Mouse (Mus musculus): ENCODE results near the gene Gpr19. TPM values are rescaled to one million over a fixed set of nuclear protein-coding genes. Genes with fewer than 3 reads are reported as not detected.
A peak's percentile ranks its signal among the peaks of the same experiment; 100 is the strongest.

The Gpr19 gene
- polyA plus RNA-seq, 1 experiment: 26.3 TPM

GRCm38 (mm10) chr6:134939781-134940180 lies 41.4 kb upstream of the Gpr19 start:
- Histone ChIP-seq H3K9ac (ENCODE audit: low read depth, poor library complexity, severe bottlenecking) (no peak overlapping the region), H3K27me3 (ENCODE audit: control insufficient read depth, insufficient read depth, low read length, poor library complexity, severe bottlenecking) (no peaks in the 10 kb centered on the region), H3K36me3 (ENCODE audit: control insufficient read depth, insufficient read depth, low read length, poor library complexity, severe bottlenecking) (no peaks in the 10 kb centered on the region), H3K27ac (ENCODE audit: insufficient read depth, low read length) (no peak overlapping the region), H3K9me3 (replicated peaks; ENCODE audit: control insufficient read depth, insufficient read depth, low read length, poor library complexity, severe bottlenecking) (no peaks in the 10 kb centered on the region), H3K4me1 (ENCODE audit: control insufficient read depth, insufficient read depth, low read length) (no peaks in the 10 kb centered on the region), H3K4me3 (ENCODE audit: low read depth, low read length) (no peak overlapping the region)
- TF ChIP-seq POLR2A (IDR thresholded peaks at IDR 0.05; ENCODE audit: insufficient read depth, low read length) (no peak), CTCF (IDR thresholded peaks at IDR 0.05; ENCODE audit: low read depth, low read length) (no peak), EP300 (IDR thresholded peaks at IDR 0.05; ENCODE audit: insufficient read depth, low read depth, low read length) (no peak)

DNA sequence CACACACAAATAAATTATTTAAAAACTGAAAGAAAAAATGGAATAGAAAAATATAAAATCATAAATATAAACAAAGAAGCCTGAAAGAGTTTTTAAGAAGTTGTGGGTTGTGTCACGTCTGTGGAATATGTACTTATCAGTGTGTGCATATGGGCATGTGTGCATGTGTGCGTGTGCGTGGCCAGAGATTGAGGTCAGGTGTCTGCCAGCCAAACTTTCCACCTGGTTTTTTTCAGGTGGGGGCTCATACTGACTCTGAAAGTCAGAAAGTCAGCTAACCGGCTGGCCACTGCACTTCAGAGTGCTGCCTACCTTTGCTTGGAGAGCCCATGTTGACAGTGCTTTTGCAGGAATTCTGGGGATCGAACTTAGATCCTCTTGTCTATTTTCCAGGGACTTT lies 35.9 kb upstream of the Gpr19 start:
- Histone ChIP-seq H3K36me3 (ENCODE audit: control insufficient read depth, insufficient read depth, low read length, poor library complexity, severe bottlenecking) (no peaks in the 10 kb centered on the region), H3K27me3 (ENCODE audit: control insufficient read depth, insufficient read depth, low read length, poor library complexity, severe bottlenecking) (no peaks in the 10 kb centered on the region), H3K4me3 (ENCODE audit: low read depth, low read length) (no peak overlapping the region), H3K4me1 (ENCODE audit: control insufficient read depth, insufficient read depth, low read length) (no peaks in the 10 kb centered on the region), H3K9ac (ENCODE audit: low read depth, poor library complexity, severe bottlenecking) (no peak overlapping the region), H3K27ac (ENCODE audit: insufficient read depth, low read length) (no peak overlapping the region), H3K9me3 (replicated peaks; ENCODE audit: control insufficient read depth, insufficient read depth, low read length, poor library complexity, severe bottlenecking) (no peaks in the 10 kb centered on the region)
- TF ChIP-seq POLR2A (IDR thresholded peaks at IDR 0.05; ENCODE audit: insufficient read depth, low read length) (no peak), CTCF (IDR thresholded peaks at IDR 0.05; ENCODE audit: low read depth, low read length) (no peak), EP300 (IDR thresholded peaks at IDR 0.05; ENCODE audit: insufficient read depth, low read depth, low read length) (no peak)

- TF ChIP-seq EP300 (IDR thresholded peaks at IDR 0.05; ENCODE audit: insufficient read depth, low read depth, low read length) (no peak), POLR2A (IDR thresholded peaks at IDR 0.05; ENCODE audit: insufficient read depth, low read length) (no peak), CTCF (IDR thresholded peaks at IDR 0.05; ENCODE audit: low read depth, low read length) (no peak)
- no peaks in the 10 kb centered on the region for H3K27me3 ChIP-seq (ENCODE audit: control insufficient read depth, insufficient read depth, low read length, poor library complexity, severe bottlenecking)
- H3K4me3 ChIP-seq (ENCODE audit: low read depth, low read length): no peak overlapping the region
- no peak overlapping the region for H3K27ac ChIP-seq (ENCODE audit: insufficient read depth, low read length)
- H3K4me1 ChIP-seq (ENCODE audit: control insufficient read depth, insufficient read depth, low read length): no peaks in the 10 kb centered on the region
- no peaks in the 10 kb centered on the region for H3K36me3 ChIP-seq (ENCODE audit: control insufficient read depth, insufficient read depth, low read length, poor library complexity, severe bottlenecking)
- no peaks in the 10 kb centered on the region for H3K9me3 ChIP-seq (replicated peaks; ENCODE audit: control insufficient read depth, insufficient read depth, low read length, poor library complexity, severe bottlenecking)
- no peak overlapping the region for H3K9ac ChIP-seq (ENCODE audit: low read depth, poor library complexity, severe bottlenecking)
These were observed 34.8 kb upstream of the Gpr19 start for GRCm38 (mm10) chr6:134933207-134933558.

- Histone ChIP-seq H3K27ac (ENCODE audit: insufficient read depth, low read length) (no peak overlapping the region), H3K9me3 (replicated peaks; ENCODE audit: control insufficient read depth, insufficient read depth, low read length, poor library complexity, severe bottlenecking) (no peaks in the 10 kb centered on the region), H3K27me3 (ENCODE audit: control insufficient read depth, insufficient read depth, low read length, poor library complexity, severe bottlenecking) (no peaks in the 10 kb centered on the region), H3K4me1 (ENCODE audit: control insufficient read depth, insufficient read depth, low read length) (no peaks in the 10 kb centered on the region), H3K36me3 (ENCODE audit: control insufficient read depth, insufficient read depth, low read length, poor library complexity, severe bottlenecking) (no peaks in the 10 kb centered on the region), H3K9ac (ENCODE audit: low read depth, poor library complexity, severe bottlenecking) (no peak overlapping the region), H3K4me3 (ENCODE audit: low read depth, low read length) (no peak overlapping the region)
- TF ChIP-seq CTCF (IDR thresholded peaks at IDR 0.05; ENCODE audit: low read depth, low read length) (no peak), POLR2A (IDR thresholded peaks at IDR 0.05; ENCODE audit: insufficient read depth, low read length) (no peak), EP300 (IDR thresholded peaks at IDR 0.05; ENCODE audit: insufficient read depth, low read depth, low read length) (no peak)
These were observed 34.3 kb upstream of the Gpr19 start for GRCm38 (mm10) chr6:134932486-134933206.

- Histone ChIP-seq H3K9ac (ENCODE audit: low read depth, poor library complexity, severe bottlenecking) (no peak overlapping the region), H3K36me3 (ENCODE audit: control insufficient read depth, insufficient read depth, low read length, poor library complexity, severe bottlenecking) (no peaks in the 10 kb centered on the region), H3K27ac (ENCODE audit: insufficient read depth, low read length) (no peak overlapping the region), H3K27me3 (ENCODE audit: control insufficient read depth, insufficient read depth, low read length, poor library complexity, severe bottlenecking) (no peaks in the 10 kb centered on the region), H3K9me3 (replicated peaks; ENCODE audit: control insufficient read depth, insufficient read depth, low read length, poor library complexity, severe bottlenecking) (no peaks in the 10 kb centered on the region), H3K4me1 (ENCODE audit: control insufficient read depth, insufficient read depth, low read length) (no peaks in the 10 kb centered on the region), H3K4me3 (ENCODE audit: low read depth, low read length) (no peak overlapping the region)
- TF ChIP-seq CTCF (IDR thresholded peaks at IDR 0.05; ENCODE audit: low read depth, low read length) (no peak), EP300 (IDR thresholded peaks at IDR 0.05; ENCODE audit: insufficient read depth, low read depth, low read length) (no peak), POLR2A (IDR thresholded peaks at IDR 0.05; ENCODE audit: insufficient read depth, low read length) (no peak)
These were observed 32.8 kb upstream of the Gpr19 start for GRCm38 (mm10) chr6:134931146-134931545.

GRCm38 (mm10) chr6:134930383-134930782 lies 32.0 kb upstream of the Gpr19 start:
- peak overlapping the region; percentile 90 for H3K4me3 ChIP-seq (ENCODE audit: low read depth, low read length)
- H3K36me3 ChIP-seq (ENCODE audit: control insufficient read depth, insufficient read depth, low read length, poor library complexity, severe bottlenecking): no peaks in the 10 kb centered on the region
- TF ChIP-seq EP300 (IDR thresholded peaks at IDR 0.05; ENCODE audit: insufficient read depth, low read depth, low read length): no peak
- TF ChIP-seq CTCF (IDR thresholded peaks at IDR 0.05; ENCODE audit: low read depth, low read length): no peak
- TF ChIP-seq POLR2A (IDR thresholded peaks at IDR 0.05; ENCODE audit: insufficient read depth, low read length): no peak
- H3K27me3 ChIP-seq (ENCODE audit: control insufficient read depth, insufficient read depth, low read length, poor library complexity, severe bottlenecking): no peaks in the 10 kb centered on the region
- no peaks in the 10 kb centered on the region for H3K9me3 ChIP-seq (replicated peaks; ENCODE audit: control insufficient read depth, insufficient read depth, low read length, poor library complexity, severe bottlenecking)
- peak overlapping the region; percentile 2; the same call in 1 of the 2 replicates for H3K27ac ChIP-seq (ENCODE audit: insufficient read depth, low read length)
- peak overlapping the region; percentile 54 for H3K9ac ChIP-seq (ENCODE audit: low read depth, poor library complexity, severe bottlenecking)
- no peaks in the 10 kb centered on the region for H3K4me1 ChIP-seq (ENCODE audit: control insufficient read depth, insufficient read depth, low read length)
